Mouse (Mus musculus) c-Kit-positive CD71-positive TER-119-negative erythroid progenitor cells, embryonic 14.5 days (primary cell): ENCODE measurements around the gene Hist1h3h.
"Not testable (repeated sequence)": the region's sequence is repeated elsewhere in the genome, so short reads cannot be mapped to it uniquely, and the experiment has no call there.

ENCODE experiments used
- DNase-seq: peaks from one replicate; pipeline ENCODE4 v3.0.0-alpha.2; 2013; ENCODE audit warnings: low read depth

Hist1h3h gene

GRCm38 (mm10) chr13:21717397-21718357 is at the start of gene Hist1h3h:
TSS of gene Hist1h3h (plus strand) at chr13:21717659.
- DNase-seq = peak; percentile 90

GRCm38 (mm10) chr13:21677305-21677704 is 40.2 kb upstream of the Hist1h3h start, which contains the start of gene Olfr1360:
TSS of gene Olfr1360 (minus strand) at chr13:21677405.
- no peak for DNase-seq

GRCm38 (mm10) chr13:21697811-21698210 is 19.6 kb upstream of the Hist1h3h start, which contains the start of gene Olfr1359:
TSS of gene Olfr1359 (plus strand) at chr13:21698111.
- DNase-seq = no peak

GRCm38 (mm10) chr13:21706669-21707068 is 10.8 kb upstream of the Hist1h3h start:
- DNase-seq = no peak

- peak; percentile 81 for DNase-seq
Measured at GRCm38 (mm10) chr13:21710031-21710711, 7.3 kb upstream of the Hist1h3h start.

GRCm38 (mm10) chr13:21710821-21711525 is 6.5 kb upstream of the Hist1h3h start:
- peak; percentile 59 for DNase-seq

GRCm38 (mm10) chr13:21711698-21712097 is 5.8 kb upstream of the Hist1h3h start:
- no peak for DNase-seq

GRCm38 (mm10) chr13:21714725-21715124 is 2.7 kb upstream of the Hist1h3h start:
- DNase-seq = peak; percentile 77

- DNase-seq = peak; percentile 66
Measured at GRCm38 (mm10) chr13:21715131-21715863, 2.2 kb upstream of the Hist1h3h start.

- DNase-seq = peak; percentile 92
Measured at GRCm38 (mm10) chr13:21715864-21716539, 1.5 kb upstream of the Hist1h3h start, which contains the start of the genes Hist1h2bl and Hist1h2ai. TSS of gene Hist1h2bl (minus strand) at chr13:21716143. TSS of gene Hist1h2ai (plus strand) at chr13:21716422.

- DNase-seq = not testable (repeated sequence)
Measured at GRCm38 (mm10) chr13:21716540-21717391, 693 bp upstream of the Hist1h3h start.

GRCm38 (mm10) chr13:21718381-21719080 is 1.1 kb downstream of the Hist1h3h start:
- peak; percentile 56 for DNase-seq

- DNase-seq = not testable (repeated sequence)
Measured at GRCm38 (mm10) chr13:21721107-21721756, 3.8 kb downstream of the Hist1h3h start.

- DNase-seq = peak; percentile 82
Measured at GRCm38 (mm10) chr13:21721757-21722372, 4.4 kb downstream of the Hist1h3h start, which contains the start of gene Hist1h2bm. TSS of gene Hist1h2bm (plus strand) at chr13:21722044.

- DNase-seq = no peak
Measured at GRCm38 (mm10) chr13:21722373-21722925, 5.0 kb downstream of the Hist1h3h start.

- no peak for DNase-seq
Measured at GRCm38 (mm10) chr13:21722993-21723836, 5.8 kb downstream of the Hist1h3h start.
